Mouse (Mus musculus): ENCODE results near the gene Agap3. TPM values are rescaled to one million over a fixed set of nuclear protein-coding genes. Genes with fewer than 3 reads are reported as not detected.

Gene Agap3
- total RNA-seq, 2 experiments from 2014 or later: 651 to 655 TPM

DNA sequence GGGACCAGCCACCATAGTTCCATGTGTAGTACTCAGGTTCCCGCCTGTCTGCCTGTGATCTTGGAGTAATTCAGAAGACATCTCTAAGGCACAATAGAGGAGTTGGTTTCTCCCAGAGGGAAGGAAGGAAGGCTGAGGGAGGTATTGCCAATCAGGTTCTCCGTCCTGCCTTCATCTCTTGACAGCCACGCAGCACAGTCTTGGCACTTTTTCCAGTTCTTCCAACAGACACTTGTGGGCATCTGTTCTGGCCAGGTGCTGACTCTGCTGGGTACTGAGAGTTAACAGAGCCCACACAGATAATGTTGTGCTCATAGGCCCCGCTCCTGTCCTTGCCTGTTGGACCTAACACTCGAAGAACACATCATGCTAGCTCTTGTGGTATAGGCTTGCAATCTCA lies 34.8 kb downstream of the Agap3 start:
- no peak overlapping the region for H3K4me3 ChIP-seq
- no peak for DNase-seq (ENCODE audit: low spot score in 2 of 2)
- H3K27ac ChIP-seq: peak overlapping the region; percentile 70
- TF ChIP-seq CTCF (conservative IDR thresholded peaks at IDR 0.05): no peak

DNA sequence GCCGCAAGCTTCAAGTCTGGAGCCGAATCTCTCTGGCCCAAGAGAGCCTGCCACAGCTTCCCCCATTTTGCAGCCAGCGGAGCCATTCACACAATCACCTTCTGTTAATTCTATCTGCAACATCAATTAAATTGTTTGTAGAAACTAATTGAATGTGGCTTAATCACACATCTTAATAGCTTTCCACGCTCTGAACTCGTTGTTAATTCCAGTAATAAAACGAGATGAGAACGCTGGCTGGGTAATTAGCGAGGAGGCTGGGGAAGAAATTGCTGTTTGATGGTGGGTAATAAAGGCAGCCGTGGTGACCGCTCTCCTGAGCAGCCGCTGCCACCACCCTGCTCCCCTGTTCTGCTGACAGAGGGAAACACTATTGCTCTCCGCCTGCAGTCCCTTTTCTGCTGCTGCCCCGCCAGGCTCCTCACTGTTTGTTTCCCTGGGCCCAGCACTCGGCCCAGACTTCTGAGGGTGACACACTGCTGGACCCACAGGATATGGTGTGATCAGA lies 38.5 kb downstream of the Agap3 start:
- DNase-seq (ENCODE audit: low spot score in 2 of 2): no peak
- Histone ChIP-seq H3K4me3 (no peak overlapping the region), H3K27ac (no peak overlapping the region)
- no peak for TF ChIP-seq CTCF (conservative IDR thresholded peaks at IDR 0.05)

DNA sequence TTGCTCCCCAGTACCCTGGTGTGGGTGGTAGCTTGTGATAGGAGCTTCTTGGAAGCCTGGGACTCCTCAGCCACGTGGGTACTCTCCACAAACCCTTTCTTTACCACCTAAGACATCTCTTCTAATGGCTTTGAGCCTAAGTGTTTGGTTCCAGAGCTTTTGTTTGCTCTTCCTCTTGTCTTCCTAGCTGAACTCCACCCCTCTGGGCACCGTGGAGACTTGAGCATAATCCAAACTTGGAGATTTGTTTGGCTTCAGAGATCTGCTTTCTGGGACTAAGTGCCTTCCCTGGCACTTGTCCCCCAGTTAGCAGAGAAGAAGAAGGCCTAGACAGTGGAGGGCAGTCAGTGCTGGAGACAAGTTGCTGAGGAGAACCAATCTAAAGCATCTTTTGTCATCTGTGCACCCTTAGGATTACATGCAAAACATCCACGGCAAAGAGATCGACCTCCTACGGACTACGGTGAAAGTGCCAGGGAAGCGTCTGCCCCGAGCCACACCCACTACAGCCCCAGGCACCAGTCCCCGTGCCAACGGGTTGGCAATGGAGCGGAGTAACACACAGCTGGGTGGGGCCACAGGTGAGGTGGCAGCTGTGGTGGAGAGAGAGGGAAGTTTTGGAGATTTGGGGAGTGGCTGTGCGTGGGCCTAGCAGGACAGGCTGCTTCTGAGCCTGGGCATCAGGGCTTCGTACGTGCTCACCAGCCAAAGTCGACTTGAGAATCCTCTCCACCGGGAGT lies 40.7 kb downstream of the Agap3 start:
- DNase-seq (ENCODE audit: low spot score in 2 of 2): no peak
- H3K27ac ChIP-seq: no peak overlapping the region
- H3K4me3 ChIP-seq: no peak overlapping the region
- no peak for TF ChIP-seq CTCF (conservative IDR thresholded peaks at IDR 0.05)

DNA sequence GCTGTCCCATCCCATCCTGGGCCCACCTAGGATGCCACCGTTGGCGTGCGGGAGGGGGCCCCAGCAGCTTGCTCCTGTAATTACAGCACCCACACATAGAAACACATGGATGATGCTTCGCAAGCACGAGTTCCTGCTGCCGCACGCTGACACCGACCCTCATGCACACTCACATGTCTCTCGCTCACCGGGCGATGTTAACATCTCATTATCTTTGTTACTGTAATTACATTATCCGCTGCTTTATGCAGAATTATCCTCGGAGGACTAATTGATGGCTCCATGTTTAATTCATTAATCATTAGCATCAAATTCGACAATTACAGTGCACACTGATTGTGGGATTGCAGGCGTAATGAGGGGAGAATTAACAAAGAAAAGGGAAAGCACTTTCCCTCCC lies 43.0 kb downstream of the Agap3 start:
- H3K4me3 ChIP-seq: no peak overlapping the region
- TF ChIP-seq CTCF (conservative IDR thresholded peaks at IDR 0.05): no peak
- H3K27ac ChIP-seq: no peak overlapping the region
- no peak for DNase-seq (ENCODE audit: low spot score in 2 of 2)

DNA sequence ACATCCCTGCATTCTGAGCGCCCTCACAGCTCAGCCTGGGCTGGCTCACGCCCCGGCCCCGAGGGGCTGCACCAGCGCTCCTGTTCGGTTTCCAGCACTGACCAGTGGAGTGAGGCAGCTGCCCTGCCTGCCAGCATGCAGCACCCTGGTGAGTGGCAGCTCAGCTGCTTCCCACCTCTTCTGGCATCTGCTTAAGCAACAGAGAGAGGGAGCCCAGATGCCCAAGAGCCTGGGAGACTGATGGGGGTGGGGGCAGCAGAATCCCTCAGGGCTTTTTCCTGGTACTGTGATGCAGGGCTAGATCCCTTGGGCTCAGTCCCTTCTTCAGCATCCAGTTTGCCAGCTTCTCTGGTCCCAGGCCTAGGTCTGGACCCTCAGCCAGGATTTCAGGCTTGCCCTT lies 44.8 kb downstream of the Agap3 start:
- H3K4me3 ChIP-seq: no peak overlapping the region
- H3K27ac ChIP-seq: no peak overlapping the region
- TF ChIP-seq CTCF (conservative IDR thresholded peaks at IDR 0.05): no peak
- DNase-seq (ENCODE audit: low spot score in 2 of 2): no peak

DNA sequence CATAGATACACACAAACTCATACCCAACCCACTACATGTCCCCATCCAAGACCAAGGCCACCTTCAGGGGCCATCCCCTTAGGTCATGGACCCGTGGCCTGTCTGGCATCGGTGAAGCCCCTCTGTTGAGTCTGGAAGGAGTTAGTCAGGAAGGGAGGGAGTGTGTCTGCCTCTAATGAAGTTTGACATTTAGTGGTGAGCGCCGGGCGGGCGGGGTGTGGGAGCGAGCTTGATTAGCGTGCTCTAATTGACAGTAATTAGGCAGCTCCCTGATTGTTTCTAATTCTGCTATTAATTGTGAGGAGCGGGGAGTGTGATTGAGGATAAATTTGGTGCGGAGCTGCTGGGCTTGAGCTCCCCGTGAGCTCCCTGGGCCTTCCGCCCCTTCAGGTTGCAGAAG lies 45.5 kb downstream of the Agap3 start:
- no peak for TF ChIP-seq CTCF (conservative IDR thresholded peaks at IDR 0.05)
- Histone ChIP-seq H3K27ac (no peak overlapping the region), H3K4me3 (no peak overlapping the region)
- no peak for DNase-seq (ENCODE audit: low spot score in 2 of 2)

DNA sequence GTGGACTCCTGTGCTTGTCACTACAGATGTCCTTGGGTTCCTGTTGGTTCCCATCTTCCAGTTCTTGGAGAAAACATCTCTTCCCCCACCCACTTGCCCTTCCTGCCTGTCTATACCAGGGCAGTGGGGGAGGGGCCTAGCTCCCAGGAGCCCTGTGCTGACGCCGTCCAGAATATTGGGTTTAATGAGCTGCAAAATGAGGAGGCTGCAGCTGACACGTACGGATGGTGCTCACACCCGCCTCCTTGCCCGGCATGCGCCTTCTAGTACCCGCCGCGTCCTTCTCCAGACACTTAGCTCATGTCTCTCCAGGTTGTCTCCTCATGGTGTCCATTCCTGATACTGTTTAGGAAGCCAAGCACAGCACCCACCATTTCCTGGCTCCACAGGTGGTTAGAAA lies 47.1 kb downstream of the Agap3 start:
- Histone ChIP-seq H3K27ac (no peak overlapping the region), H3K4me3 (no peak overlapping the region)
- no peak for TF ChIP-seq CTCF (conservative IDR thresholded peaks at IDR 0.05)
- peak in 1 of 2 experiments; percentile 9 for DNase-seq (ENCODE audit: low spot score in 2 of 2)

DNA sequence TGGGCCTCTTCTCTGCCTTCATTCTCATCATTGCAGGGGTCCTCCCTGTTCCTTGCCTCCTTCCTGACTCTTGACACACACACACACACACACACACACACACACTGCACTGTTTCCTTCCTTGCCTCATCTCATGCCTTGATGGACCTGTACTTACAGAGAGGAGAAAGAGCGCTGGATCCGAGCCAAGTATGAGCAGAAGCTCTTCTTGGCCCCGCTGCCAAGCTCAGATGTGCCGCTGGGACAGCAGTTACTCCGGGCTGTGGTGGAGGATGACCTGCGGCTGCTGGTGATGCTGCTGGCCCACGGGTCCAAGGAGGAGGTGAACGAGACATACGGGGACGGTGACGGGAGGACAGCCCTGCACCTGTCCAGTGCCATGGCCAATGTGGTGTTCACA lies 48.9 kb downstream of the Agap3 start:
- no peak overlapping the region for H3K27ac ChIP-seq
- no peak for DNase-seq (ENCODE audit: low spot score in 2 of 2)
- no peak for TF ChIP-seq CTCF (conservative IDR thresholded peaks at IDR 0.05)
- no peak overlapping the region for H3K4me3 ChIP-seq

DNA sequence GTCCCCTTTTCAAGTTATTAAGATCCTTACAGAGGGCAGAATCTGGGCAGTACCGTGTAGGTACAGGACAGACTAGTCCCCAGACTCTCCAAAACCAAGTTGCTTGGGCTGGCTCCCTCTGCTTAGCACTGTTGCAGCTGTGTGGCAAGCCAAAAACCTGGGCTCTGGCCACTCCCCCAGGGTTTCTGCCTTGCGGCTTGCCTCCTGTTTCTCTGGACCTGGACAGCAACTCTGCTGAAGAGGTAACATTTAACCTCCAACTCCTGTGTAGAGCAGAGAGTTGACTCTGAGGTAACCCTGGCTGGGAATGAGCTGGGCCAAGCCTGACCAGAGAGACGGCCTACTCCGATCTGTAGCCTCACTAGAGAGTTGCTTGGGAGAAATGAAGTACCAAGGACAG lies 50.8 kb downstream of the Agap3 start:
- no peak overlapping the region for H3K27ac ChIP-seq
- TF ChIP-seq CTCF (conservative IDR thresholded peaks at IDR 0.05): no peak
- no peak for DNase-seq (ENCODE audit: low spot score in 2 of 2)
- no peak overlapping the region for H3K4me3 ChIP-seq

DNA sequence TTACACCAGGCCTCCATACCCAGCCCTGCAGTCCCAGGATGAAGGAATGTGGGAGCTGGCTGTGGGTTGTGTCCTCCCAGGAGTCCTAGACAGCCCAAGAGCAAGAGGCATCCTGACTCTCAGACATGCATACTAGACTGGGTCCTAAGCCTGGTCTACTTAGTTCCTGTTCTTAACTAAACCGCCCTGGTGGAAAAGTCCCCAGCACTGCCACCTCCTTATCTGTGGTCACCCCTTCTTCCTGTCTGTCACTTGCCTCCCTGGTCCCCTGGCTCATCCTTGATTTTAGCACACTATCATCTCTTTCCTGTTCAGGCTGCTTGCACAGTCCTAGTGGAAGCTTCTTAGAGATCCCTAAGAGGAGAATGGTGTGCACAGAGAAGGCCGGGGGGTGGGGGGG lies 53.5 kb downstream of the Agap3 start:
- Histone ChIP-seq H3K27ac (no peak overlapping the region), H3K4me3 (no peak overlapping the region)
- DNase-seq (ENCODE audit: low spot score in 2 of 2): no peak
- TF ChIP-seq CTCF (conservative IDR thresholded peaks at IDR 0.05): no peak

DNA sequence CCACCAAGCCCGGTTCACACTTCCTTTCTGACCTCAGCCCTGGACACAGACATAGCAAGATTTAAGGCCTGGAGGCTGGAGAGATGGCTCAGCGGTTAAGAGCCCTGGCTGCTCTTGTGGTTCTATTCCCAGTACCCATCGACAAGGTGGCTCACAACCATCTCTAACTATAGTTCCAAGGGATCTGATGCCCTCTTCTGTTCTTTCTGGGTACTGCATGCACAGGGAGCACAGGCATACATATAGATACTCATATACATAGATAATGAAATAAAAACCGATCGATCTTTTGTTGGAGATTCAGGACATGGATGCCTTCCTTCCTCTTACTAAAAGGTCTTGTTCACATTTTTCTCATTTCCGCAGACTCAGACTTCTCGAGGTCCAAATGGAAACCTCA lies 56.4 kb downstream of the Agap3 start:
- peak; percentile 45 for TF ChIP-seq CTCF (conservative IDR thresholded peaks at IDR 0.05)
- H3K27ac ChIP-seq: no peak overlapping the region
- H3K4me3 ChIP-seq: no peak overlapping the region
- DNase-seq (ENCODE audit: low spot score in 2 of 2): no peak

DNA sequence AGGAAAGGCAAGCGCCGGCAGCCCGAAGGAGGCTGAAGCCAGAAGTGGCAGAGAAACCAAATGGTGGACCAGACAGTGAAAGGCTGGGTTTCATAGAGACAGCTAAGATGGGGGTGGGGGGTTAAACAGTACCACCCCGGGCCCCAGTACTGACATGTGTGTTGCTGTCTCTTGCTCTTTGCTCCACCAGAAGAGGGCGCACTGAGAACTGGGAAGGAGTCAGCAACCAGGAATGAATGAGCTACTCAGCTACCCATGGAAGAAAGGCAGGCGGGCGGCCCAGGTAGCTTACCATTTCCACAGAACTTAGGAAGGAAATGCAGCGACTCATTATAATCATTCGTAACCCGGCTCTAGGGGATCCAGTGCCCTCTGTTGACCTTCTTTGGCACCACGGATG lies 58.7 kb downstream of the Agap3 start:
- Histone ChIP-seq H3K4me3 (no peak overlapping the region), H3K27ac (no peak overlapping the region)
- DNase-seq (ENCODE audit: low spot score in 2 of 2): peak in 1 of 2 experiments; percentile 51
- TF ChIP-seq CTCF (conservative IDR thresholded peaks at IDR 0.05): peak; percentile 81

DNA sequence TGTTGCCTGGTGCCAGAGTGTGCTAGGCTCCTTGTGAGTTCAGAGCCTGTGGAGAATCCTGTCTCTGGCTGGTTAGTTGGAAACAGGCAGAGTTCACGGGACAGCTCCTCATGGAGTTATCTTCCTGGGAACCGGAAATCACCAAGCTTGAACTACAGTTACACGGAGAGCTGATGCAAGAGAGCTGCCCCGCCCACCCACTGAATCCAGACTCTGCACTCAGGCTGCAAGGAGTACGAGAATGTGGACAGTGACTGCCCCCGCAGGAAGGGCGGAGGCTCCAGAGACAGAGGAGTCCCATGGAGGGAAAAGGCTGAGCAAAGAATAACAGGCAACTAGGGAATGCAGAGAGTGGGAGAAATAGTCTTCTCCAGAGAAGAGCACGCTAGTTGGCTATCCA lies 60.3 kb downstream of the Agap3 start:
- no peak for DNase-seq (ENCODE audit: low spot score in 2 of 2)
- TF ChIP-seq CTCF (conservative IDR thresholded peaks at IDR 0.05): no peak
- H3K27ac ChIP-seq: no peak overlapping the region
- no peak overlapping the region for H3K4me3 ChIP-seq

DNA sequence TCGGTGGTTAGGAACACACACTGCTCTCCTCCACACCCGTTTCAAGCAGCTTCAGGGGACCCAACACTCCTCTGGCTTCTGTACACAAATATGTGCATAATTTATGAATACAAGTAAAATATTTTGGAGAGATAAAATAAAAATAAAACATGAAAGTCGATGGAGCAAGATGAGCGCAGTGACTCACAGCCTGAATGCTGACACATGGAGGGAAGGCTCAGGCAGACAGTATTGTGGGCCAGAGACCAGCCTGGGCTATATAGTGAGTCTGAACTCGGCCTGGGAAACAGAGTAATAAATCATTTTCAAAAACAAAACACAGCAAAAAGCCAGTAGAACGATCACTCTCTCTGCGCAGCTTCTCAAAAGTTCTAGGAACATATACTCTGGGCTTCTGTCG lies 69.4 kb downstream of the Agap3 start:
- H3K4me3 ChIP-seq: no peak overlapping the region
- no peak overlapping the region for H3K27ac ChIP-seq
- no peak for DNase-seq (ENCODE audit: low spot score in 2 of 2)
- TF ChIP-seq CTCF (conservative IDR thresholded peaks at IDR 0.05): no peak

Data from layer of hippocampus, adult 2 months (tissue).